Mouse (Mus musculus) megakaryocyte, embryonic 14.5 days (primary cell): Measurements from ENCODE around the gene St8sia1. TPM values are rescaled to one million over a fixed set of nuclear protein-coding genes. Genes with fewer than 3 reads are reported as not detected.

Experiments
- H3K27me3 ChIP-seq: replicated peaks from 2 replicates; pipeline ENCODE3; 2012; ENCODE audit warnings: inconsistent platforms
- H3K36me3 ChIP-seq: replicated peaks from 2 replicates; pipeline ENCODE3; 2012; ENCODE audit warnings: low read length, inconsistent platforms, mixed read lengths
- H3K4me1 ChIP-seq: 2 replicates; pipeline ENCODE4 v1.6.1; 2012; ENCODE audit warnings: inconsistent platforms
- H3K4me3 ChIP-seq: replicated peaks from 2 replicates; pipeline ENCODE3; 2012; ENCODE audit warnings: moderate library complexity, mild to moderate bottlenecking, inconsistent platforms
- H3K9me3 ChIP-seq: 2 replicates; pipeline ENCODE4 v1.6.1; 2012; ENCODE audit warnings: inconsistent platforms
- FLI1 ChIP-seq: IDR thresholded peaks from 2 replicates; pipeline ENCODE4 v1.6.1; 2012; ENCODE audit warnings: low read length, inconsistent platforms, mixed read lengths
- GATA1 ChIP-seq: IDR thresholded peaks from 3 replicates; pipeline ENCODE4 v1.6.1; 2012; ENCODE audit warnings: mixed read lengths, low read length, inconsistent platforms, borderline replicate concordance
- polyA plus RNA-seq: library from polyadenylated mRNA; stranded (reverse); fragments of >175 nt; gene quantifications from 2 replicates; pipeline ENCODE4 v1.2.3, GENCODE M21; 2012; ENCODE audit warnings: low replicate concordance; ENCODE audit not compliant: insufficient read depth

Gene St8sia1
- polyA plus RNA-seq, 1 experiment = 0.04 TPM

DNA sequence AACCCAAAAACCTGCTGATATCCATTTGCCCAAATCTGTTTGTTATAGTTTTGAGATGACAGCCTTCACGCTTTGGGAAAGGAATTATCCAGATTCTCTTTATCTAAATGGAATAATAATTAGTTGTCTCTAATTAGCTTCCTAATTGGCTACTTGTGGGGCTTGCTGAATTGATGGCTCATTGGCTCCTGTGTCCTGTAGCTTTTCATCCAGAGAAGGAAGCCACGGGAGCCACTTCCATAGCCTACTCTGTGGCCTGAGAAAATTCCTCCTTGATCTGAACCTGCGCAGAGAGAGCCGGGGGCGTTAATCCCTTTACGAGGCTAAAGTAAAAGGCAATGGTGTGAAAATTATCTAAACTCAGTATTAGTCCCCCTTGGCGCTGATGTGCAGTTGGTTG lies 183.0 kb downstream of the St8sia1 start:
- Histone ChIP-seq H3K4me1 (peaks cover 59% of the 10 kb centered on the region), H3K9me3 (no peaks in the 10 kb centered on the region), H3K4me3 (no peak overlapping the region), H3K36me3 (peaks cover 49% of the 10 kb centered on the region), H3K27me3 (no peaks in the 10 kb centered on the region)
- no peak for TF ChIP-seq FLI1
- no peak for TF ChIP-seq GATA1

DNA sequence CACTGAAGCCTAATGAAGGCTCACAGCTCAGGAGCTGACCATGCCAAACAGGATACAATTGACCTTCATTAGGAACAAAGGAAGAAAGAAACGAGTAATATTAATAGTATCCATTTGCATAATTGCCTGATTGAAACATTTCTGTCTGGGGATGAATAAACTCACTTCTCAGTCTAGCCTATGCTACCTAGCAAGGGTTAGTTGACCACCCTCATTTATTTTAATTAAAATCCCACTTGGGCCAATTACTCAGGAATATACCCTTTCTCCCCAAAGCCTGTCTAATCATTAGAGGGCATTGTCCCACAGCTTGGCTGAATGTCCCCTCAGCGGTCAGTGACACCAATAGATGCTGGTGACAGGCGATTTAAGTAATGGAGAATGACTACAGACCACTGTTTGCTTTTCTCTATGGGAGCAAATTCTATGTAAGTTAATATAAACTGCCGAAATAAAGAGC lies 183.6 kb downstream of the St8sia1 start:
- no peak overlapping the region for H3K4me3 ChIP-seq
- TF ChIP-seq FLI1 (no peak), GATA1 (no peak)
- H3K4me1 ChIP-seq = peaks cover 66% of the 10 kb centered on the region
- no peaks in the 10 kb centered on the region for H3K27me3 ChIP-seq
- H3K9me3 ChIP-seq = no peaks in the 10 kb centered on the region
- peaks cover 56% of the 10 kb centered on the region for H3K36me3 ChIP-seq

DNA sequence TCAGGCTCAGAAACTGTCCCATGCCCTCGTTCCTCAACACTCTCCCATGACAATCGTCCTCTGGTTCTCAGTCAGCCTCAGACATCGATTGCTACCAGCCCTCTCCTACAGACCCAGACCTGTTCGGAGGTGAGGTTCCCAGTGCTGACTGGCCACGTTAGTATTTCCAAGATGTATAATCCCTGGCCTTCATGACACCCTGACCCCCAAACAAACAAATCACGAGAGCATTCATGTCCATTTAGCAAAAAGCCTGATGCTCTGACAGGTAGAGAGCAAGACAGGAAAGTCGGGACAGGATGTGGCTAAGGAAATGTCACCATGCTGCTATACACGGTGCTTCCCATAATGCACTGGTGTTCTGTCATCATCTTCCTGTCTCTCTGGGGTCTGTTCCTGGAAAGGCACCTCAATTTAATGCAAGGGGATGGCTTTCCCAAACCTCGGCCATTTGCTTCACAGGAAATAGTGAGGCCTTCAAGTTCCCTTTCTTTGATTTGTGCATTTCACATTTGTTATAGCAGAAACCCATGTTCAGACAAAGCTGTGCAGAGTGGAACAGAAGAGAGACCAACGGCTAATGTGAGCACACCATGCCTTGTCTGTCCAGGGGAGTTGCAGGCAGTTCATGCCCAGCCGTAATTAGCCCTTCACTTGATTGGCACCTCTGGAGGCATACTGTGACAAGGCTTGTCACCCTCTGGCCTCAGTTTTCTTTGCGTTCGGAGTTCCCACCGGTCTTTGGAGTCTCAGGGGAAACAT lies 184.3 kb downstream of the St8sia1 start:
- Histone ChIP-seq H3K36me3 (peaks cover 62% of the 10 kb centered on the region), H3K4me1 (peaks cover 72% of the 10 kb centered on the region), H3K27me3 (no peaks in the 10 kb centered on the region), H3K4me3 (no peak overlapping the region), H3K9me3 (no peaks in the 10 kb centered on the region)
- TF ChIP-seq FLI1 (no peak), GATA1 (no peak)

DNA sequence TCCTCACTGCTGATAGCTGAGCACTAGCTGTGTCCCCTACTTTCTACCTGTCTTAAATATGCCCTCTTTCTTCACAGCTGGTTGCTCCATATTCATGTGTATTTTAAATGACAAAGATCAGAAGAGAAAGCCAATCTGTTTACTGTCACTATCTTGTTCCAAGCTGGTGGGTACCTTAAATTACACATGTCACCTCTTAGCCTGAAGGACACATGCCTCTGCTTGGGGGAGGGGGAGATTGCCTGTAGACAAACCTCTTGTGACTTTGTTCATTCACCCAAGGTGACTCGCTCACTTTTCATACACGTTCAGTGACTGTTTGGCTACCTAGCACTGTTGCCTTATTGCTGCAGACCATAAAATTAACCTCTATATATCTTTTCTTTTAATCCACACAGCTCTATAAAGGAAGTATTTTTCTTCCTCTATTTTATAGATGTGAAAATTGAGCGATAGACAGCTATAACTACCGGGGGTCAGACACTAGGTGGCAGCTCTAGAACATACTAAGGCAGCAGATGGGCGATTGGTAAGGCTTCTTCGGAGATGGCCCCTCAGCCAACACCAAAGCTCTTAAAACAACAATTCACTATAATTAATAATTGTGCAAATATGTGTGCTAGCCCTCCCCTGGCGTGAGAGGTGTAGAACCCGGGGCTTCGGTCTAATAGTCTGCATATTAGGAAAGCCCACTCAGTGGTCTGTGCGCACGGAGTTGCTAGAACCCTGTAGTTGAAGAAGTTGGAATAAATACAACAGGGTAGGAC lies 185.0 kb downstream of the St8sia1 start:
- H3K27me3 ChIP-seq = no peaks in the 10 kb centered on the region
- peaks cover 69% of the 10 kb centered on the region for H3K36me3 ChIP-seq
- H3K4me3 ChIP-seq = no peak overlapping the region
- no peak for TF ChIP-seq GATA1
- TF ChIP-seq FLI1 = no peak
- H3K4me1 ChIP-seq = peaks cover 79% of the 10 kb centered on the region
- no peaks in the 10 kb centered on the region for H3K9me3 ChIP-seq

DNA sequence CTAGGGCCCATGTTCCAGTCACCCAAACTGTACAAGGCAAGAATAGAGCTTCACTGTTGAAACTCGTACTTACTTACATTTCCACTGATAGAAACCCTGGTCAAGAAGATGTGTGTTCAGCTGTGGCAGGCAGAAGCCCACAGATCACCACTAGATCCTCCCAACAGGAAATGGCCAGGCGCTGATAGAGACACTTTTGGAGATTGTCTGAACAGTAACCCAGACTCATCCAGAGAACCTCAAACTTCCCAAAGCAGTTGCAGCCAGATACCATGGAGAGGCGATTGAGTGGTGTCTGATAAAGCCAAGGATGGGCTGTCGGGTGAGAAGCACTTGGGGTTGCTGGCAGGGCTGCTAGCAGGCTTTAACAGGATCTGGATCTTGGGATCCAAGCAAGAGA lies 187.3 kb downstream of the St8sia1 start:
- H3K9me3 ChIP-seq = no peaks in the 10 kb centered on the region
- H3K27me3 ChIP-seq = no peaks in the 10 kb centered on the region
- TF ChIP-seq GATA1 (no peak; the same call in 2 of the 3 replicates), FLI1 (no peak)
- no peak overlapping the region for H3K4me3 ChIP-seq
- H3K36me3 ChIP-seq = peaks cover 82% of the 10 kb centered on the region
- H3K4me1 ChIP-seq = peaks cover 90% of the 10 kb centered on the region

DNA sequence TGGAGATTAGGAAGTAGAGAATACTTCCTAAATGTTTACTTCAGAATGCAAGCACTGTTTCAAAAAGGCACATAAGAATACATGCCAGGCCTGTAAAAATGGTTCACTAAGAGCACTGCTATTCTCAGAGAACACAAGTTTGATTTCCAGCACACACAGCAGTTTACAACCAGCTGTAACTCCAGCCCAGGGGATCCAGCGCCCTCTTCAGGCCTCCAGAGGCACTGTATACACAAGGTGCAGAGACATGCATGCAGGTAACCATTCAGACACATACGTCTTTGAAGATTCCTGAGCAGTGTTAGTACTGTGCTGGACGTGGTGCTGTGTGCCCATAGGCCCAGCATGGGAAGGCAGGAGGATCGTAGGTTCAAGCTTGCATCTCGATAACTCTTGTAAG lies 190.7 kb downstream of the St8sia1 start:
- H3K9me3 ChIP-seq = no peaks in the 10 kb centered on the region
- TF ChIP-seq GATA1 (no peak), FLI1 (no peak)
- peaks cover 95% of the 10 kb centered on the region for H3K4me1 ChIP-seq
- H3K36me3 ChIP-seq = peaks cover 97% of the 10 kb centered on the region
- no peaks in the 10 kb centered on the region for H3K27me3 ChIP-seq
- no peak overlapping the region for H3K4me3 ChIP-seq

DNA sequence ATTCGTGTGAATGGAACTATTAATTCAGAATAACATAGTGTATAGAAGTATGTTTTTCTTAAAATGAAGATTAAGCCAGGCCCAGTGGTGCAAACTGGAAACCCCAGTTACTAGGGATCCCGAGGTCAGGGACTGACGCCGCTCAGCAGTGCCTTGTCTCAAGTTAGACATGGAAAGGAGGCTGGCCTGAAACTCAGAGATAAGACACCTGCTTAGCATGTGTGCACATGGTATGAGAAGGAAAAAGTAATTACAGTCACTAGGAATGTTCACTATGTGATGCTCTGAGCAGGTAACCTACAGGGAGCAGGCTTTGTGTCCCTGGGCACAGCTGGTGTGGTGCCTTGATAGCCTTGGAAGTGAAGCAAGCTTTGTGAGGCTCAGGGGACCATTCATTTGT lies 192.6 kb downstream of the St8sia1 start:
- H3K4me1 ChIP-seq = peaks cover 96% of the 10 kb centered on the region
- no peak overlapping the region for H3K4me3 ChIP-seq
- TF ChIP-seq GATA1 (no peak), FLI1 (no peak)
- peaks cover 100% of the 10 kb centered on the region for H3K36me3 ChIP-seq
- no peaks in the 10 kb centered on the region for H3K27me3 ChIP-seq
- no peaks in the 10 kb centered on the region for H3K9me3 ChIP-seq

Other genes with a start within 250 kb of the St8sia1 start
- gene Cmas, start 207.8 kb downstream of the St8sia1 start, polyA plus RNA-seq = 176 and 211 TPM in 2 replicates
- 0.07 TPM in 1 of 2 replicates, not detected in the other for gene Sult6b2, start 159.9 kb downstream of the St8sia1 start, polyA plus RNA-seq
- 5.2 and 6.7 TPM in 2 replicates for gene C2cd5, start 135.7 kb upstream of the St8sia1 start, polyA plus RNA-seq
- 3.1 and 12.0 TPM in 2 replicates for gene Etnk1, start 202.8 kb upstream of the St8sia1 start, polyA plus RNA-seq